Mouse (Mus musculus): ENCODE results near the gene Ston1.
A peak's percentile ranks its signal among the peaks of the same experiment; 100 is the strongest.

Gene Ston1

GRCm38 (mm10) chr17:88675310-88676309 is 78.1 kb downstream of the Ston1 start:
- DNase-seq (ENCODE audit: low read depth, low spot score) = no peak

- no peak for DNase-seq (ENCODE audit: low read depth, low spot score)
Measured at GRCm38 (mm10) chr17:88688226-88688625, 90.7 kb downstream of the Ston1 start.

GRCm38 (mm10) chr17:88696656-88697333 is 99.3 kb downstream of the Ston1 start:
- DNase-seq (ENCODE audit: low read depth, low spot score) = no peak

GRCm38 (mm10) chr17:88700901-88701300 is 103.4 kb downstream of the Ston1 start:
- DNase-seq (ENCODE audit: low read depth, low spot score) = peak; percentile 5

GRCm38 (mm10) chr17:88702345-88702744 is 104.9 kb downstream of the Ston1 start:
- no peak for DNase-seq (ENCODE audit: low read depth, low spot score)

- no peak for DNase-seq (ENCODE audit: low read depth, low spot score)
Measured at GRCm38 (mm10) chr17:88703112-88703511, 105.6 kb downstream of the Ston1 start.

- no peak for DNase-seq (ENCODE audit: low read depth, low spot score)
Measured at GRCm38 (mm10) chr17:88706231-88706649, 108.8 kb downstream of the Ston1 start.
